ENCODE assay signal across 17 mouse cellular contexts in the genomic region with DNA sequence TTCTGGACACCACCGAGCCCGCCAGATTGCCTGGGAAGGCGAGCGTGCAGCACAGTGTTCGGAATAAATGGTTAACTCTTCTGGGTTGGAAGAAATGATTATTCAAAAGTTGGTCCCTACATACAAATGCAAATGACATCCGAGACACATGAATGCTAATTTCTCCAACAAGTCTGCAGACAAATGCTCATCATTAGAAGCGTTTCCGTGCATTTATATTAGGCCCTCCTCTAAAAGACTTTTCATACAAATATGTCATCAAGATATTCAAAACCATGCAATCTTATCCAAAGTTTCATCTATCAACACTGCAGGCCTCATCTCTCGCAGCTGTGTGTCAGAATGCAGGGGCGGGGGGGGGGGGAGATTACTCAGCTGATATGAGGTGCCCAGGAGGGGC.
"Had no signal": no experiment of that assay in that cellular context is flagged by ENCODE, and none has a peak within 500 bp of the region (broad histone marks: within the 10 kb centered on the region; RNA-seq: fewer than 3 reads in every experiment).

No protein-coding gene starts in this region.

- H3K27me3 ChIP-seq: lung, embryonic 15.5 days; megakaryocyte, embryonic 14.5 days; midbrain, embryonic 13.5 days; midbrain, embryonic 15.5 days; neural tube, embryonic 12.5 days had no signal

- DNase-seq: liver, postnatal 0 days; lung, adult 2 months; lung, postnatal 14 days; lung, postnatal 36 days; right cerebral cortex, postnatal 14 days; spleen, adult 18-20 months; thymus, adult 18-20 months; thymus, postnatal 14 days; thymus, postnatal 36 days had no signal

- H3K4me3 ChIP-seq: lung, embryonic 15.5 days; megakaryocyte, embryonic 14.5 days; midbrain, embryonic 13.5 days; midbrain, embryonic 15.5 days; neural tube, embryonic 12.5 days had no signal

- H3K9me3 ChIP-seq: lung, embryonic 15.5 days; midbrain, embryonic 13.5 days; midbrain, embryonic 15.5 days had no signal

- H3K27ac ChIP-seq: lung, embryonic 15.5 days; macrophage; midbrain, embryonic 13.5 days; midbrain, embryonic 15.5 days; neural tube, embryonic 12.5 days had no signal

- ATAC-seq: liver, postnatal 0 days; lung, postnatal 0 days; midbrain, embryonic 13.5 days; midbrain, embryonic 15.5 days had no signal

- H3K9ac ChIP-seq: liver, postnatal 0 days; lung, embryonic 15.5 days; midbrain, embryonic 13.5 days; midbrain, embryonic 15.5 days; neural tube, embryonic 12.5 days had no signal

- H3K4me2 ChIP-seq: lung, embryonic 15.5 days; midbrain, embryonic 11.5 days; midbrain, embryonic 13.5 days; midbrain, embryonic 15.5 days; neural tube, embryonic 12.5 days had no signal

- H3K36me3 ChIP-seq: lung, embryonic 15.5 days; midbrain, embryonic 13.5 days; midbrain, embryonic 15.5 days; neural tube, embryonic 12.5 days had no signal

- H3K4me1 ChIP-seq: lung, embryonic 15.5 days; megakaryocyte, embryonic 14.5 days; midbrain, embryonic 13.5 days; midbrain, embryonic 15.5 days; neural tube, embryonic 12.5 days had no signal
